Mouse (Mus musculus) cortical plate, adult 2 months (tissue): Measurements from ENCODE around the gene Abhd14a.

Source experiments
- CTCF ChIP-seq: fragments of 200-500 bp; IDR thresholded peaks from 2 replicates; pipeline ENCODE4 v1.5.1; 2011; ENCODE audit warnings: mild to moderate bottlenecking, control low read depth, low read length; ENCODE audit not compliant: insufficient read depth; ENCODE audit errors: extremely low read depth
- POLR2A ChIP-seq: fragments of 200-500 bp; IDR thresholded peaks from 2 replicates; pipeline ENCODE4 v1.6.1; 2011; ENCODE audit warnings: mild to moderate bottlenecking, low read length, control low read depth; ENCODE audit not compliant: insufficient read depth; ENCODE audit errors: extremely low read depth

DNA sequence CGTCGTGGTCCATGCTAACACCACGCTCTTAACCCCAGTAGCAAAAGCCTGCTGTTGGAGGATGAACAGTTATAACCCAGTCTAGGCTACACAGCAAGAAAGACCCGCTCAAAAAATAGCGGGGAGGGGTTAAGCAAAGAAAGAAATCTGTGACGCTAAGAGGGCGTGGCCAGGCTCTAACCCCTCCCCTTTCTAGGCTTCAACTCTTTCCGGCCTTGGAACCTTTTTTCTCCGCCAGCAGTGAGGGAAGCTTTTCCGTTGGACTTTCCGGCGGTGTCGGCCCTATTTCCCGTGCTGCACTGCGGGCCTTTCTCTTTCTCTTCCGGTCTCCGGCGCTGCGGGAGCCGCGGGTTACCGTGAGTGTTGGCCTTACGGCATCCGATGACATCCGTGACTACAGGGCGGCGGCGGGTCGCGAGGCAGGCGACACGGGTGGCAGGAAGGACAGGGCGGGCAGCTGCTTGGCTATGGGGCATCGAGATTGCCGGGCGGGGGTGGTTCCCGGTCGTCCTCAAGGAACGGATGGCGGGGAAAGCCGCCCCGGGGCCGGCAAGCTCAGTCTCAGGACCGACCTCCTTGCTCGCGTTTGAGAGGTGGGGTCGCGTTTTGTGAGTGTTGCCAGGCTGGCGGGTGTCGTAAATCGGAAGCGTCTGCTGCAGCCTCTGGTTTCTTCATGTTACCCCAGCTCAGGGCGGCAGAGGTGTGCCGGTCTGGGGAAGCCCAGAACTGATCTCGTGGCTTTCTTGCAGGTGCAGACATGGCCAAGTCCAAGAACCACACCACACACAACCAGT is 18.1 kb downstream of the Abhd14a start, which contains the start of gene Rpl29:
- TF ChIP-seq POLR2A (peak; percentile 45; the same call in 1 of the 2 replicates), CTCF (no peak)
